Mouse (Mus musculus) heart, postnatal 0 days (tissue): ENCODE measurements around the gene Ccdc84.

Source experiments
- CTCF ChIP-seq: IDR thresholded peaks from 2 replicates; pipeline ENCODE4 v1.5.1; 2016; ENCODE audit warnings: antibody characterized with exemption, control low read depth, low read depth
- EP300 ChIP-seq: IDR thresholded peaks from 2 replicates; pipeline ENCODE4 v1.6.1; 2016; ENCODE audit warnings: antibody characterized with exemption, low read depth

DNA sequence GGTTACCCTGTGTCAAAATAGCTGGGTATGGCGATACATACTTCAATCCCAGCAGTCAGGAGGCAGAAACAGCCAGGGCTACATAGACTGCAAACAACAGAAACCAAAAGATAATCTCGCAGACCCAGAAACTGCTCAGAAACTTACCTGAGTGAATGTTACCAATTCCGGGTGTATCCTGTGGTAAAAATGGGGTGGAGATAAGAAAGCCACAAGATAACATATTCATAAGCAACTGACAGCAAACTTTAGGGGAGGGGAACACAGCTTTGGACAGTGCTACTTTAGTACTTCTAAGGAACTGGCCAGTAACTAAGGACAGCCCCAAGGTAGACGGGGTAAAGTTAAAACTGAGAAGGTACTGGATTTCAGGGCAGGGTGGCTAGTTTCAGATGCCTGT lies 6.1 kb downstream of the Ccdc84 start:
- TF ChIP-seq CTCF (no peak), EP300 (no peak)
